Mouse (Mus musculus) stomach, postnatal 0 days (tissue): Measurements from ENCODE around the gene Ston2.

ENCODE experiments used
- CTCF ChIP-seq: IDR thresholded peaks from 2 replicates; pipeline ENCODE4 v1.5.1; 2016; ENCODE audit warnings: antibody characterized with exemption, low read depth, mild to moderate bottlenecking, moderate library complexity
- EP300 ChIP-seq: optimal IDR thresholded peaks from 2 replicates; pipeline ENCODE3; 2016; ENCODE audit warnings: antibody characterized with exemption

DNA sequence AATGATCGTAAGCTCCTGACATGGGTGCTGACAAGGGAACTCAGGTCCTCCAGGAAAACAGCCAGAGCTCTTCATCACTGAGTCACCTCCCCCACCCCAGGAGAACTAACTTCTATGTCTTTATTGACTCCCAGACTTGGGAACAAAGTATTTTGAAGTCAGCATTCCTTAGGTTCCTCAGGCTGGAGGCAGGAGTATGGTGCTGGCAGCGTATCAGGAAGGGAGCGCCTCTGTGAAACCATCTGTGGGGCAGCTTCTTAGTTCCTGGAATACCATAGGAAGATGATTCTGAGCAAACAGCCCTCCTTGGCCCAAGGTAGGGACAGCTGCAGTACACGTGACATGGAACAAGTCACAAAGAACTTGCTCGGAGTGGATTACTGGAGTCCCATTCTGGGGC lies 84.7 kb downstream of the Ston2 start:
- TF ChIP-seq EP300 (no peak), CTCF (no peak)
